Mouse (Mus musculus) megakaryocyte, adult 5-6 weeks (primary cell): ENCODE data around the gene Sirt1. TPM values are rescaled to one million over a fixed set of nuclear protein-coding genes. Genes with fewer than 3 reads are reported as not detected.
"Not testable (repeated sequence)": the region's sequence is repeated elsewhere in the genome, so short reads cannot be mapped to it uniquely, and the experiment has no call there.

Experiments used
- ATAC-seq: 2 replicates; pipeline ENCODE4 v1.8.0; 2016; ENCODE audit warnings: mild to moderate bottlenecking, inconsistent platforms; ENCODE audit not compliant: poor library complexity, severe bottlenecking
- total RNA-seq, 2 experiments: library from RNA; stranded (forward) in 1 of 2; stranded (reverse) in 1 of 2; fragments of 153-499, 151-499 nt in 1 of 2; fragments of 221-1000, 200-1000 nt in 1 of 2; gene quantifications; 2 replicates each; pipeline versions ENCODE4 v1.2.3 to v1.2.4; 2015 to 2017

Gene Sirt1
- total RNA-seq, 2 experiments from 2014 or later = 39.1 to 40.8 TPM

DNA sequence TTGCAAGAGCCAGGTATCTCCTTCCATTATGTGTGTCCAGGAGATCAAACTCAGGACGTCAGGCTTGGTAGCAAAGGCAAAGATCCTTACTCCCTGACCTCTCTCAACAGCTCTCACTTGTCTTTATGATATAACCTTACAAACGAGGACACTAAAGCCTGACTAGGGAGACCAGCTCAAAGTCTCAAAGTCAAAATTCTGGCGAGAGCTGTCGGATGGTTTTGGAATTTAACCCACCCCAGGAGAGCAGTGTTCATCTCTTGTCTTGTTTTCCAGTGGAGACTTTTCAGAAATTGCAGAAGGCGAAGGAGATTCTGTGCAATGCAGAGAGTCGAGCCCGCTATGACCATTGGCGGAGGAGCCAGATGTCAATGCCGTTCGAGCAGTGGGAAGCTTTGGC lies 15.5 kb upstream of the Sirt1 start:
- ATAC-seq = no peak

DNA sequence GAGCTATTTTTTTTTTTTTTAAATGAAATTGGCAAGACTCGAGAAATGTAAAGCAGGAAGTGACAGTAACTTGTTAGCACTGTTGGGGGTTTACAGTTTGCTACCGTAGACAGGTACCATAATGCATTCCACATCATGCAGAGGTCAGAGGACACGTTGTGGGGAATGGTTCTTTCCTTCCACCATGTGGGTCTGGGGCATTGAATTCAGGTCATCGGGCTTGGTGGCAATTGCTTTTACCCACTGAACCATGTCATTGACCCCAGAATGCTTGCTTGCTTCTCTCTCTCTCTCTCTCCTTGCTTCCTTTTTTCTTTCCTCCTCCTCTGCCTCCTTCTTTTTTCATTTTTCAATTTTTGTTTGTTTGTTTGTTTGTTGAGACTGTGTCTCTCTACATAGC lies 7.4 kb upstream of the Sirt1 start:
- ATAC-seq = no peak

DNA sequence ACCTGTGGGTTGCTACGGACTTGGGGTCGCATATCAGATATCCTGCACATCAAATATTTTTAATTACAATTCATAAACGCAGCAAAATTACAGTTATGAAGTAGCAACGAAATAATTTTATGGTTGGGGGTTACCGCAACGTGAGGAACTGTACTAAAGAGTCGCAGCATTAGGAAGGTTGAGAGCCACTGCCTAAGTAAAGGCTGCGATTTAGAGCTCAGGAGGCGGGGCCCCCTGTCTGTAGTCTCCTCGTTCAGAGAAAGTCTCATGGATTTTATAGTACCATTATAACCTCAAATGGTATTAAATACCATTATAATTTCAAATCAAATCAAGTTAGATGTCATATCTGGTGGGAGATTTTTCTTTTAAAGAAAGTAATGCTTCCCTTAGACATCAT lies 5.5 kb upstream of the Sirt1 start:
- ATAC-seq = no peak

DNA sequence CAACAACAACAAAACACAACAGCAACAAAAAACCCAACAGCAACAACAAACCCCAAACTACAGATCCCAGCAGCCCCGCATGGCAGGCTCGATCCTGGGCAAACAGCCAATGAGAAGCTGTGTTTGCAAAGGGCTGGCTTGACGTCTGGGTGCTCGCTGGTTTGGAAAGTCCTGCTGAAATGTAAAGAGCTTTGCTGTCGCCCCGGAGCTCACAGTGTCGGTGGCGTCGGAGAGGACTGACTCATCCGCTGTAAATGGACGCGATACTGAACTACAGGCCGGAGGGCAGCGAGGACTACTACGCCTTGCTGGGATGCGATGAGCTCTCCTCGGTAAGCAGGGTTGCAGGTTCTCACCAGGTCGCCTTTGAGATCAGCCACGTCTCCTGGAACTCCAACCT lies 4.9 kb upstream of the Sirt1 start:
- peak; percentile 82 for ATAC-seq

DNA sequence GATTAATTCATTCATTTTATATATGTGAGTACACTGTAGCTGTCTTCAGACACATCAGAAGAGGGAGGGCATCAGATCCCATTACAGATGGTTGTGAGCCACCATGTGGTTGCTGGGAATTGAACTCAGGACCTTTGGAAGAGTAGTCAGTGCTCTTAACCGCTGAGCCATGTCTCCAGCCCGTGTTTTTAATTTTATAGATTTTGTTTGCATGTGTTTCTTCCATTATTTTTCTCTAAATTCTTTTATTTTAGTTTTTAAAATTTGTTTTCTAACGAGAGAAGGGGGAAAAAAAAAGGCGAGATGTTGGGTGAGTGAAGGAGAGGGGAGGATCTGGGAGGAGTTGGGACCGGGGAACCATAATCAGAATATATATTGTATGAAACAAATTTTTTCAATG lies 4.4 kb upstream of the Sirt1 start:
- not testable (repeated sequence) for ATAC-seq

DNA sequence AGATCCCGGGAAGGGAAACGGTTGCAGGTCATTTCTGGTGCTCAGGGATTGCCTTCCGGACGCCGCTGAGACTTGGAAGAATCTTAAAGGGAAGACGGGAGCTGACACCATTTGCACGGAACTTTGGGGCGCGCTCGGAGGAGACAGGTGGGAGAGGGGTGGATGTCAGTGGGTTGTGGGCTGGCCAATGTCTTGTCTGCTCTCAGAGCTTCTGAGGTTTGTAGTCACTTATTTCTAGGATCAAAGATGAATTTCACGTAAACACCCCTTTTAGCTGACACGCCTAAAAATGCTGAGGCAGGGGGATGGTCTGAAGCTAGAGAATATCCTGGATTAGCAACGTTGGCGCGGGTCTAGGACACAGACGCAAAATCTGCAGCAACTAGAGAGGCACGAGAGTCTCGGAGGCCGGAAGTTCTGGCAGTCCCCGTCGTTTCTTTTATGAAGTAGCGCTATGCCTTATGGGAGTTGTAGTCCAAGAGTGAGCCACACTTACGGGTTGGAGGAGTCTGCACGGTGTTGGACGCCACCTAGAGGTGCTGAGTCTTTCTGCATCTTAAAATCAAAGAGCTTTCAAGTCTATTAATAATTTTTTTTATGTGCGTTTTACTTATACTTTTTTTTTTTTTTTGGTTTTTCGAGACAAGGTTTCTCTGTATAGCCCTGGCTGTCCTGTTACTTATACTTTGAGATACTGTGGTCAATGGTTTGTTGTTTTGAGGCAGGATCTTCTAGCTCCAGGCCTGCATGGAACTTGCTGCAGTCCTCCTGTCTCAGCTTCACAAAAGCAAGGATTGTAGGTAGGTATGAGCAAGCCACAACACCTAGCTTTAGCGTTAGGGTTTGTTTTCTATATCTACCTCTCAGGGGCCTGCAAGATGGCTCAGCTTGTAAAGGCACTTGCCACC lies 1.1 kb upstream of the Sirt1 start, which contains the start of gene Dnajc12:
Gene Dnajc12 (plus strand): TSS at position 72 of the 908 bp plus-strand sequence.
- ATAC-seq = peak; percentile 92

DNA sequence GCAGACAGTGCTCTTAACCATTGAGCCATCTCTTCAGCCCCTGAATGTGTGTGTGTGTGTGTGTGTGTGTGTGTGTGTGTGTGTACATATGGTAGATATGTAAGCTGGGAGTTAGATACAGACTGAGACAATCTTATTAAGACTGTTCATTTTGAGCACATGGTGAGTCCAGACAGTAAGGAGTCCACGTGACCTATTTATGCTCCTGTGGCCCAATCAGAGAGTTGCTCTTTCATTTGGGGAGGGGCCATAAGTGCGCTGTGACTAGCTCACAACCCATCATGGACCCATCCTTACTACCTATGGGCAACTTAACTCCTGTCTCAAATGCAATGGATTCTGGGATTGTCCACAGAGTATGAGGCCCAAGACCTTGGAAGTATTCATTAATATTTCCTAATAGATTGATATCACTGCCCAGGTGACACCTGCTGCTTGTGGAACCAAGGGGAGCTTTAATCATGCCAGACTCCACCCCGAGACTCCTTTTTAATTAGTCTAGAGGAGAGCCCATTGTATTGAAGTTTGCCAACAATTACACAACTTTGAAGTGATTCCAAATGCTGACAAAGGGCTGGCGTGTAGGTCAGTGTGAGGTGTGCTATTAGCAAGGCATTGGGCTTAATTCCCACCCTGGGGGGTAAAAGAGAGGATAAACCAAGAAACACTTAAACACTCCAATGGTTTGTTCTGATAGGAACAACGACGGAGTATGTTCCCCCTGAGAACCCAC lies 2.4 kb downstream of the Sirt1 start:
- ATAC-seq = no peak

DNA sequence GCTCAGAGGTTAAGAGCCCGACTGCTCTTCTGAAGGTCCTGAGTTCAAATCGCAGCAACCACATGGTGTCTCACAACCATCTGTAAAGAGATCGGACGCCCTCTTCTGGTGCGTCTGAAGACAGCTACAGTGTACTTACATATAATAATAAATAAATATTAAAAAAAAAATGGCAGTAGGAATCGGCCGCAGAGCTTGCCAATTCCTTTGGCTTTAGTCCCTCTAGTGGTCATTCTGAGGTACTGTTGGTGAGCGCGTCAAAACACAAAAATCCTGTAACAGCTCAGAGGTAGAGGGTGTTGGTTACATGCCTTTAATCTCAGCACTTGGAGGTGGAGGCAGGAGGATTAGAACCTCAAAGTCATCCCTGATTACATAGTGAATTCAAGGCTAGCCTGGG lies 4.0 kb downstream of the Sirt1 start:
- peak; percentile 77 for ATAC-seq

DNA sequence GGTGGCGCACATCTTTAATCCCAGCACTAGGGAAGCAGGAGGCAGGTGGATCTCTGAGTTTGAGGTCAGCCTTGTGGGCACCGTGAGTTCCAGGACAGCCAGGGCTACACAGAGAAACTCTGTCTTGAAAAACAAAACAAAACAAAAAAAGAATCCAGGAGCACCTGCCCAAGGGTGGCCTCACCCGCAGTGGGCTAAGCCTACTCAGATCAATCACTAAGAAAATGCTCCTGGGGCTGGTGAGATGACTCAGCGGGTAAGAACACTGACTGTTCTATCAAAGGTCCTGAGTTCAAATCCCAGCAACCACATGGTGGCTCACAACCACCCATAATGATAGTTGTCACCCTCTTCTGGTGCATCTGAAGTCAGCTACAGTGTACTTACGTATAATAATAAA lies 5.2 kb downstream of the Sirt1 start:
- ATAC-seq = no peak

DNA sequence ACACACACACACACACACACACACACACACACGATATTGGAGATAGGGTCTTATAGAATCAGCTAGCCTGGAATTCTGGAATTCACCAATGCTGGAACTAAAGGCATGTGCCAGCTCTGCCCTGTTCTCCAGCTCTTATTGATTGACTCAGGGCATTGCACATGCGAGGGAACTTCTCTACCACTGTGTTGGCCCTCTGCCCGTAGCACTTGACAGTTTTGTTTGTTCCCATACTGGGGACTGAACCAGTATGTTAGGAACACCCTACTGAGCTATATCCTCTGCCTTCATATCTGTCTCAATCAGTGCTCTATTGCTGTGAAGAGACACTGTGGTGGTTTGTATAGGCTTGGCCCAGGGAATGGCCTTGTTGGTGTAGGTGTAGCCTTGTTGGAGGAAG lies 13.5 kb downstream of the Sirt1 start:
- ATAC-seq = no peak

DNA sequence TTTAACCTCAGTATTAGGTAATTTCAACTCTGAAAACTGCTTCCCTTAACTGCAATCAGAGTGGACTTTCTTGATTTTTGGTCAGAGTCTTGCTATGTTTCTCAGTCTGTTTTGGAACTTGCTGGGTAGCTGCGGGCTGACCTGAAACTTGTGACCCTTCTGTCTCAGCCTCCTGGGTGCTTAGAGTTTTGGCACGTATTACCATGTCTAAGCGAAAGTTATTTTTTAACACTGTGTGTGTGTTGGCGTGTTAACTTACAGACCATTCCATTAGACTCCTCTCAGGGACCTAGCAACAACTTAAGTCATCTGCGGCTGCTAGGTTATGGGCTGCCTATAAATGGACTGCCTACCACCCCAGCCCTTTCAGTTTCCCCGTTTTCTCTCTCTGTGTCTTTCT lies 14.1 kb downstream of the Sirt1 start:
- ATAC-seq = no peak

DNA sequence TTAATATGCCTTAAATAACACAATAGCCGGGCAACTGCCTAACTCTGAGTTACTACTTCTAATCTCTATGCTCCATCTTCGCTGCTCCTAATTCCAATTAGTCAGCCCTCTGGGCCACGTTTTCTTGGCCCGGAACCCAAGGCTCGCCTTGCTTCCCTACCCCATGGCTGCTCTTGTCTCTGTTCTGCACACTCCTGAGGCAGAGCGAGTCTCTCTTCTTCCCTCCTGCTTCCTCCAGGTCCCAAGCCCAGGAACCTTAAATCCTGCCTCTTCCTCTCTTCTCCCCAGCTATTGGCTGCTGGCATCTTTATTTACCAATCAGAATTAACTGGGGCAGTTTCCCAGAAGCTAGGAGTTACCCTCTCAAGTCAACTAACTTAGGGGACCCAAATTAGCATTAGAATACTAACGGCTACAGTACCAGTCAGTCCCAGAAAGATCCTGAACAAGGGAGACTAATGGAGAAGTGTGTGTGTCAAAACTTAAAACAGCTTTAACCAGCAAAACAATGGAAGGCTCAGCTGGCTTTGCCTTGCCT lies 15.5 kb downstream of the Sirt1 start:
- no peak for ATAC-seq

DNA sequence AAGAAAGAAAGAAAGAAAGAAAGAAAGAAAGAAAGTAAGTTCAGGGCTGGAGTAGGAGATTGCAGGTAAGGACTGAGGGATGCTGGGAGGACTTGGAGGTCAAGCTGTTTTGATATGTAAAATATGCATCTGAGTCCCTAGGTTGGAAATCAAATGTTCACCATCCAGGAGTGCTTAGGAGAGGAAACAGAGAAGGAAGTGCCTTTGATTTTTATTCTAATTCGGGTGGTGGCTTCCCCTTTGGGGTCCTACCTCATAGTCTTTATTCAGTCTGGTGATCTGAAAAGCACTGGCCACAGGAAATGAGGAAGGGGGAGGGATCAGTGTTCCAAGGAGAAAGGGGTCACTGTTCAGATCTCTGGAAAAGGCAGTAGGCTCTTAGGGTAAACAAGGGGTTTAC lies 21.0 kb downstream of the Sirt1 start:
- ATAC-seq = no peak

DNA sequence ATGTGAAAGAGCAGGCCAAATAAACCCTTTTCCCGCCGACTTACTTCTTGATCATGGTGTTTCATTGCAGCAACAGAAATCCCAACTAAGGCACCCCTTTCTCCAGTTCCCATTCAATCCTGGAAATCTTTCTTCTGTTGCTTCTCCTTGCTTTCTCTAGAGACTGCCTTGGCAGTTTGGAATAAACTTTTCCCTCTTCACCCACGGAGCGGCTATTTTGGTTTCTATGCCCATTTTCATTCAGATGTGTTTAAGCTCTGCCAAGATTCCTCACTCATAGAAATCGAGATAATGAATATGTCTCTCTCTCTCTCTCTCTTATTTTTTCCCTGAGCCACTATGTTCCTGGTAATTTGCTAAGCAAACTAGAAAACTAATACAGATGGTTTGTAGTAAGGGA lies 29.4 kb downstream of the Sirt1 start:
- no peak for ATAC-seq

DNA sequence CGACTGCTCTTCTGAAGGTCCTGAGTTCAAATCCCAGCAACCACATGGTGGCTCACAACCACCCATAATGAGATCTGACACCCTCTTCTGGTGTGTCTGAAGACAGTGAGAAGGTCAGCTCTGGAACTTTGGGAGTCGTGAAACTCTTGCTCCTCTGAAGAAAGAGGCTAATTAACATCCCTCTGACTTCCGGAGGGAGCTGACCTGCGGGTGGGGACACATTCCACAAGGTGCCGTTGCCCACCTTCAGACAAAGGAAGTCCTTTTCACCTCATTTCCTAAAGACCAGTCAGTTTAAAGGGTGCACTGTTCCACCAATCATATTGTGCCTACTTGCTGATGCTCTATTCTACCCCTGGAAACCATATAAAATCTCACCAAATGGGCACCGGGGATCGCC lies 30.4 kb downstream of the Sirt1 start:
- not testable (repeated sequence) for ATAC-seq

DNA sequence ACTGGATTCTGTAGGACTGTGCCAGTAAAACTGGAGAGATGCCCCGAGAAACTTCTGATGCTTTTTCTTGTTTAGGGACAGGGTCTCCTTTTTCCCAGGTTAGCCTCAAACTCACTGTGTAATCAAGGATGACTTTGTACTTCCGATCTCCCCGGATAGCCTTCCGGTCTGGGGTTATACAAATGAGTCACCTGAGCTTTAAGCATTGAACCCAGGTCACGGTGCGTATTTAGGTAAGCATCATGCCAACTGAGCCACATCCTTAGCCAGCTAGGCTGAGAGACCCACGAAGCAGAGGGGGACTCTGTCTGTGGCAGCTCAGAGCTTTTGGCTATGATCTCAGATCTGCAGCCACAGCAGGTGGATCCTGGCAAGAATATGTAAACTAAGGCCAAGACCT lies 30.8 kb downstream of the Sirt1 start:
- ATAC-seq = no peak

DNA sequence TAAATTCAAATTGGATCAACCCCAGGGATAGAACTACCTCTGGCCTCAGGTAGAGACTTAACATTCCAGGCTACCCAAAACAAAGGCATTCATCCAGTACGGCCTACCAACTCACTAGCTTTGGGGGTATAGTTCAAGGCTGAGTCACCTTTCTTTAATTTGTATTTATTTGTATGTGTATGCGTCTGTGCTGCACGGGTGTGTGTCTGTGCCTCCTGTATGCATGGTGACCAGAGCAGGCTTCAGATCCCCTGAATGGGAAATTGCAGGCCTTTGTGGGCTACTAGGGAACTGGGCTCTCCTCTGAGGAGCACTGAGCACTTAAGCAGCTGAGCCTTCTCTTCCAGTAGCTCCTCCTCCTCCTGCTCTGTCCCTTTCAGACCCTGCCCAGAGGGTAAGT lies 33.2 kb downstream of the Sirt1 start:
- ATAC-seq = no peak

DNA sequence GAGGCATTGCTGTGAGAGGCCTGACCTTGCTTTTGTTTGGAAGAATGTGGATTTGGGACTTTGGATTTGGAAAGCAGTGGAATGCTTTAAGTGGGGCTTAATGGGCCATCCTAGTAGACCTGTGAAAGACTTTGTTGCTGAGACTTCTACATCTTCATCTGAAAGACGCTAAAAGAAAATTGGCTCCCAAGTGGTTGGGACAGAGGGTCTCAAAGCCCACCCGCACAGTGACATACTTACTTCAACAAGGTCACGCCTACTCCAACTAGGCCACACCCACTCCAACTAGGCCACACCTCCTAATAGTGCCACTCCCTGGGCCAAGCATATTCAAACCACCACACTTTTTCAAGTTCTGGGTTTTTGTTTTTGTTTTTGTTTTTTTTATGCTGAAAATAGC lies 36.8 kb downstream of the Sirt1 start:
- ATAC-seq = no peak

DNA sequence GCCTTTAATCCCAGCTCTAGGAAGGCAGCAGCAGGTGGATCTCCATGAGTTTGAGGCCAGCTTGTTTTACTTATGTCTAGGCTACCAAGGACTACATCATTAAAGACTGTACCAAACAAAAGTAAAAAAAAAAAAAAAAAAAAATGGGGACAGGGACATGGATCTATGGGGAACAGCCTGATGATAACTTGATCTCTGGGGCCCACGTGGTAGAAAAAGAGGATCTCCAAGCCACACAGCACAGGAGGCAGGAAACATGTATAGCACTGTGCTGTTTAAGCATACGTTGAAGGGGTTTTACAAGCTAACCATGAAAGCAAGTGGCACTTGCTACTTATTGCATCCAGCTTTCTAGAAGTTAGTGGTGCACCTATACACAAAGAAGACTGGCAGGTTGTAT lies 40.2 kb downstream of the Sirt1 start:
- no peak for ATAC-seq

DNA sequence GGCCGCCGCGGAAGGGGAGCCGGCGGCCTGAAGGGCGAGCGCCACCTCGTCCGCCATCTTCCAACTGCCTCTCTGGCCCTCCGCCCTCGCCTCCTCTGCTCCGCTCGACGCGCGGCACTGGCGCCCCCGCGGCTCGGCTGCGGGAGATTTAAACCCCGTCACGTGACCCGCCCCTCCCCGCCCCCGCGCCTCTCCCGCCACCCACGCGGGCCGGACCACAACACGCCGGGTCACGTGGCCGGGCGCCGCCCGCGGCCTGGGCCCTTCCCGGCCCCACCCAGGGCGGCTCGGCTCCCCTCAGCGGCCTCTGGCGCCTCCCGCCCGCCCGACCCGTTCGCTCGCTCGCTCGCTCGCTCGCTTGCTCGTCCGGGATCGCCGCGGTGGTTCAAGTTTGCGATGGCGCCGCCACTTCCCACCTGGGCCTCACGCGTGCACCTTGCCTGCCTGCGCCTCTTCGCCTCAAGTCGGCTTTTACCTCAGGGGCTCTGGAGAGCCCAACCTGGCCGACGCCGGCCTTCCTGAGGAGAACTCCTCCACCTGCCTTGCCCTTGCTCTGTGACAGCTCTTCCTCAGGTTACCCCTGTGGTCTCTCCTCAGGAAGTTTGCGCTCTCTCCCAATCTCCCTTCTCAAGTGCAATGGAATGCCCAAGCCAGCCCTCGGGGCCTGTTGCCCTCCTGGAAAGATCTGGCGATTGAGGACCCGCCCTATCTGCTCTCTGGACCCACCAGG lies 42.4 kb downstream of the Sirt1 start:
- peak; percentile 88 for ATAC-seq
